Mouse (Mus musculus): ENCODE data around the gene Kcnq5. TPM values are rescaled to one million over a fixed set of nuclear protein-coding genes. Genes with fewer than 3 reads are reported as not detected.
"Not testable (repeated sequence)": the region's sequence is repeated elsewhere in the genome, so short reads cannot be mapped to it uniquely, and the experiment has no call there.

Kcnq5 gene
- polyA plus RNA-seq, 1 experiment from 2014 or later, result 1.9 TPM

GRCm38 (mm10) chr1:21428079-21428478 is 533.7 kb downstream of the Kcnq5 start:
- Histone ChIP-seq H3K27ac (no peak overlapping the region), H3K4me1 (no peaks in the 10 kb centered on the region), H3K4me3 (no peak overlapping the region), H3K36me3 (replicated peaks) (no peaks in the 10 kb centered on the region), H3K4me2 (no peak overlapping the region), H3K9ac (no peak overlapping the region), H3K27me3 (replicated peaks) (no peaks in the 10 kb centered on the region), H3K9me3 (no peaks in the 10 kb centered on the region)
- 62% methylated on average over 4 of the region's 4 CpGs for WGBS
- peak; percentile 65; the same call in 1 of the 2 replicates for ATAC-seq (replicated peaks)

DNA sequence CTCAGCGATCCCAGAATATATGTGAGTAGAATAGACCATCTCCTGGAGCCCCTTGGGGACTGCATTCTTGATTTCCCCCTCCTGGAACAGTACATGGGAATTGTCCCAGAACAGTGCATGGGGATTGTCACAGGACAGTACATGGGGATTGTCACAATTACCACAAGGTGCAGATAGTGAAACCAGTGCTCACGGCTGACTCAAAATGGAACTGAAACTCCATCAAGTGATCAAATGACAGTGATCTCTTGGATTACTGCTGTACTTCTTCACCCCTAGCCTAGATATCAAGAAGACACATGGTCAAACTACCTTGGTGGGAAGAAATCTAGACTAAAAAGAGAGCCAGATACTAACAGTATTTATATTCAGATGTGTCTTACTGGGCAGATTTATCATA is 536.1 kb downstream of the Kcnq5 start:
- no peak overlapping the region for H3K4me3 ChIP-seq
- no peaks in the 10 kb centered on the region for H3K36me3 ChIP-seq (replicated peaks)
- no peaks in the 10 kb centered on the region for H3K4me1 ChIP-seq
- ATAC-seq (replicated peaks), result no peak
- H3K27ac ChIP-seq, result no peak overlapping the region
- H3K9me3 ChIP-seq, result no peaks in the 10 kb centered on the region
- no peak overlapping the region for H3K9ac ChIP-seq
- H3K27me3 ChIP-seq (replicated peaks), result no peaks in the 10 kb centered on the region
- 93% methylated on average over 2 of the region's 2 CpGs for WGBS
- no peak overlapping the region for H3K4me2 ChIP-seq

- Histone ChIP-seq H3K4me1 (no peaks in the 10 kb centered on the region), H3K36me3 (replicated peaks) (no peaks in the 10 kb centered on the region), H3K4me2 (no peak overlapping the region), H3K9me3 (no peaks in the 10 kb centered on the region), H3K4me3 (no peak overlapping the region), H3K27ac (no peak overlapping the region), H3K27me3 (replicated peaks) (no peaks in the 10 kb centered on the region), H3K9ac (no peak overlapping the region)
- no peak for ATAC-seq (replicated peaks)
Measured at GRCm38 (mm10) chr1:21419370-21419769, 542.4 kb downstream of the Kcnq5 start.

- Histone ChIP-seq H3K9ac (no peak overlapping the region), H3K4me2 (no peak overlapping the region), H3K36me3 (replicated peaks) (no peaks in the 10 kb centered on the region), H3K9me3 (no peaks in the 10 kb centered on the region), H3K27me3 (replicated peaks) (no peaks in the 10 kb centered on the region), H3K4me1 (no peaks in the 10 kb centered on the region), H3K27ac (no peak overlapping the region), H3K4me3 (no peak overlapping the region)
- WGBS, result 88% methylated on average over 2 of the region's 2 CpGs
- ATAC-seq (replicated peaks), result no peak
Measured at GRCm38 (mm10) chr1:21412197-21412555, 549.6 kb downstream of the Kcnq5 start.

- no peaks in the 10 kb centered on the region for H3K4me1 ChIP-seq
- no peaks in the 10 kb centered on the region for H3K27me3 ChIP-seq (replicated peaks)
- no peaks in the 10 kb centered on the region for H3K9me3 ChIP-seq
- H3K4me2 ChIP-seq, result no peak overlapping the region; the same call in 1 of the 2 replicates
- H3K4me3 ChIP-seq, result no peak overlapping the region
- no peak overlapping the region for H3K9ac ChIP-seq
- peak overlapping the region; percentile 10; the same call in 1 of the 2 replicates for H3K27ac ChIP-seq
- WGBS, result 50% methylated on average over 18 of the region's 18 CpGs
- peak; percentile 93 for ATAC-seq (replicated peaks)
- no peaks in the 10 kb centered on the region for H3K36me3 ChIP-seq (replicated peaks)
Measured at GRCm38 (mm10) chr1:21411331-21412196, 550.2 kb downstream of the Kcnq5 start.

- Histone ChIP-seq H3K4me3 (no peak overlapping the region), H3K36me3 (replicated peaks) (no peaks in the 10 kb centered on the region), H3K27ac (no peak overlapping the region), H3K4me1 (no peaks in the 10 kb centered on the region), H3K9me3 (no peaks in the 10 kb centered on the region), H3K27me3 (replicated peaks) (no peaks in the 10 kb centered on the region), H3K9ac (no peak overlapping the region), H3K4me2 (no peak overlapping the region)
- ATAC-seq (replicated peaks), result no peak
- WGBS, result 45% methylated on average over 2 of the region's 2 CpGs
Measured at GRCm38 (mm10) chr1:21407266-21407665, 554.5 kb downstream of the Kcnq5 start.

GRCm38 (mm10) chr1:21402804-21403203 is 558.9 kb downstream of the Kcnq5 start:
- H3K9ac ChIP-seq, result no peak overlapping the region
- H3K36me3 ChIP-seq (replicated peaks), result no peaks in the 10 kb centered on the region
- WGBS, result 89% methylated on average over 8 of the region's 8 CpGs
- H3K4me1 ChIP-seq, result no peaks in the 10 kb centered on the region
- no peak overlapping the region for H3K4me2 ChIP-seq
- no peak overlapping the region for H3K4me3 ChIP-seq
- no peaks in the 10 kb centered on the region for H3K27me3 ChIP-seq (replicated peaks)
- no peak for ATAC-seq (replicated peaks)
- H3K27ac ChIP-seq, result no peak overlapping the region
- no peaks in the 10 kb centered on the region for H3K9me3 ChIP-seq

GRCm38 (mm10) chr1:21391138-21391671 is 570.5 kb downstream of the Kcnq5 start:
- Histone ChIP-seq H3K4me1 (no peaks in the 10 kb centered on the region), H3K4me2 (no peak overlapping the region), H3K4me3 (no peak overlapping the region), H3K27me3 (replicated peaks) (no peaks in the 10 kb centered on the region), H3K9ac (no peak overlapping the region), H3K36me3 (replicated peaks) (no peaks in the 10 kb centered on the region), H3K9me3 (no peaks in the 10 kb centered on the region), H3K27ac (no peak overlapping the region)
- ATAC-seq (replicated peaks), result no peak
- 86% methylated on average over 6 of the region's 6 CpGs for WGBS

GRCm38 (mm10) chr1:21383256-21383655 is 578.5 kb downstream of the Kcnq5 start, which contains the start of gene Khdc1b:
TSS of gene Khdc1b (plus strand) at chr1:21383556.
- H3K4me2 ChIP-seq, result no peak within 1 kb of the TSS
- H3K4me3 ChIP-seq, result no peak within 1 kb of the TSS
- no peak for ATAC-seq (replicated peaks)
- no peaks in the 10 kb centered on the region for H3K27me3 ChIP-seq (replicated peaks)
- 97% methylated on average over 1 of the region's 1 CpGs for WGBS
- no peaks in the 10 kb centered on the region for H3K4me1 ChIP-seq
- H3K9ac ChIP-seq, result no peak within 1 kb of the TSS
- no peaks in the 10 kb centered on the region for H3K9me3 ChIP-seq
- H3K27ac ChIP-seq, result no peak within 1 kb of the TSS
- H3K36me3 ChIP-seq (replicated peaks), result no peaks in the 10 kb centered on the region

DNA sequence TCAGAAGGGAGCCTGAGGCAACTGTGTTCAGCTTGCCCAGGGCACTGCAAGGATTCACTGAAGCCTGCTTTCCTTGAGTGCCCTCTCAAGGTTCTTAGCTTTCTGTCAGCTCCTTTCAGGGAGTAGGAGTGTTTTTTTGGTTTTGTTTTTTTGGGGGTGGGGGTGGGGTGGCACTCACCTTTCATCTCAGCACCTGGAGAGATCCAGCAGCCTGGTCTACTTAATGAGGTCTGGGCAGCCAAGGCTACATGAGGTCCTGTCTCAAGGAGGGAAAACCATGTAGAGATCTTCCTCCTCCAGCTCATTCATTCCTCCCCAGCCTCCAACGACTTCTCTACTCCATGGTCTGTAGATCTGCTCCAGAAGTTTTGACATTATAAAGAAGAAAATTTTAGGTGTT is 593.7 kb downstream of the Kcnq5 start, which contains the start of gene Khdc1c:
Khdc1c (plus strand) TSS at position 301 of the 400 bp plus-strand sequence.
- not testable (repeated sequence) for H3K9me3 ChIP-seq
- 78% methylated on average over 1 of the region's 1 CpGs for WGBS

GRCm38 (mm10) chr1:21349341-21349740 is 612.4 kb downstream of the Kcnq5 start, which contains the start of gene Khdc1a:
TSS of gene Khdc1a (plus strand) at chr1:21349641.
- no peaks in the 10 kb centered on the region for H3K9me3 ChIP-seq
- H3K9ac ChIP-seq, result no peak within 1 kb of the TSS
- H3K27me3 ChIP-seq (replicated peaks), result no peaks in the 10 kb centered on the region
- no peak within 1 kb of the TSS for H3K27ac ChIP-seq
- H3K4me1 ChIP-seq, result no peaks in the 10 kb centered on the region
- no peak within 1 kb of the TSS for H3K4me3 ChIP-seq
- no peak within 1 kb of the TSS for H3K4me2 ChIP-seq
- H3K36me3 ChIP-seq (replicated peaks), result no peaks in the 10 kb centered on the region
- 76% methylated on average over 2 of the region's 2 CpGs for WGBS
- no peak for ATAC-seq (replicated peaks)

More for the DNA sequence above, 593.7 kb downstream of the Kcnq5 start, which contains the start of gene Khdc1c:
- not testable (repeated sequence) for H3K4me3 ChIP-seq; ATAC-seq (replicated peaks); H3K9ac ChIP-seq; H3K27ac ChIP-seq; H3K36me3 ChIP-seq (replicated peaks); H3K27me3 ChIP-seq (replicated peaks); H3K4me1 ChIP-seq; H3K4me2 ChIP-seq
